Mouse (Mus musculus) embryonic fibroblast, embryonic 13.5 days (primary cell): Measurements from ENCODE around the gene Cdc14a. TPM values are rescaled to one million over a fixed set of nuclear protein-coding genes. Genes with fewer than 3 reads are reported as not detected.

Experiments
- H3K27ac ChIP-seq: 2 replicates; pipeline ENCODE4 v1.5.1; 2012; ENCODE audit warnings: low read length, control low read depth, inconsistent platforms; ENCODE audit not compliant: insufficient read depth
- H3K4me1 ChIP-seq: 2 replicates; pipeline ENCODE4 v1.6.1; 2011; ENCODE audit warnings: low read length; ENCODE audit not compliant: control insufficient read depth, insufficient read depth
- H3K4me3 ChIP-seq: 2 replicates; pipeline ENCODE4 v1.5.1; 2011; ENCODE audit warnings: mild to moderate bottlenecking, control low read depth, low read length; ENCODE audit not compliant: insufficient read depth
- CTCF ChIP-seq: IDR thresholded peaks from 2 replicates; pipeline ENCODE4 v1.5.1; 2011; ENCODE audit warnings: mild to moderate bottlenecking, control low read depth, low read length, moderate library complexity, borderline replicate concordance; ENCODE audit not compliant: insufficient read depth
- POLR2A ChIP-seq: IDR thresholded peaks from 2 replicates; pipeline ENCODE4 v1.6.1; 2011; ENCODE audit warnings: low read depth, mild to moderate bottlenecking, control low read depth, low read length, moderate library complexity
- polyA plus RNA-seq: library from polyadenylated mRNA; stranded (reverse); fragments of >200 nt; gene quantifications from 2 replicates; pipeline ENCODE4 v1.2.4, GENCODE M21; 2011; ENCODE audit warnings: low read depth; ENCODE audit not compliant: missing spikeins, insufficient read length

Cdc14a gene
- polyA plus RNA-seq, 1 experiment: 2.6 TPM

GRCm38 (mm10) chr3:116311838-116312237, 112.0 kb downstream of the Cdc14a start:
- TF ChIP-seq POLR2A: no peak
- TF ChIP-seq CTCF: no peak
- Histone ChIP-seq H3K4me3 (no peak overlapping the region), H3K27ac (no peak overlapping the region), H3K4me1 (no peaks in the 10 kb centered on the region)

GRCm38 (mm10) chr3:116311173-116311572, 112.7 kb downstream of the Cdc14a start:
- H3K4me1 ChIP-seq: no peaks in the 10 kb centered on the region

GRCm38 (mm10) chr3:116310672-116311071, 113.2 kb downstream of the Cdc14a start:
- no peak overlapping the region for H3K4me3 ChIP-seq
- TF ChIP-seq CTCF (no peak), POLR2A (no peak)
- no peaks in the 10 kb centered on the region for H3K4me1 ChIP-seq
- H3K27ac ChIP-seq: no peak overlapping the region

More at GRCm38 (mm10) chr3:116311173-116311572, 112.7 kb downstream of the Cdc14a start:
- H3K4me3 ChIP-seq: no peak overlapping the region
- TF ChIP-seq POLR2A: no peak
- no peak for TF ChIP-seq CTCF
- H3K27ac ChIP-seq: no peak overlapping the region

GRCm38 (mm10) chr3:116310033-116310432, 113.8 kb downstream of the Cdc14a start:
- Histone ChIP-seq H3K4me3 (no peak overlapping the region), H3K27ac (no peak overlapping the region), H3K4me1 (no peaks in the 10 kb centered on the region)
- TF ChIP-seq POLR2A: no peak
- TF ChIP-seq CTCF: no peak

DNA sequence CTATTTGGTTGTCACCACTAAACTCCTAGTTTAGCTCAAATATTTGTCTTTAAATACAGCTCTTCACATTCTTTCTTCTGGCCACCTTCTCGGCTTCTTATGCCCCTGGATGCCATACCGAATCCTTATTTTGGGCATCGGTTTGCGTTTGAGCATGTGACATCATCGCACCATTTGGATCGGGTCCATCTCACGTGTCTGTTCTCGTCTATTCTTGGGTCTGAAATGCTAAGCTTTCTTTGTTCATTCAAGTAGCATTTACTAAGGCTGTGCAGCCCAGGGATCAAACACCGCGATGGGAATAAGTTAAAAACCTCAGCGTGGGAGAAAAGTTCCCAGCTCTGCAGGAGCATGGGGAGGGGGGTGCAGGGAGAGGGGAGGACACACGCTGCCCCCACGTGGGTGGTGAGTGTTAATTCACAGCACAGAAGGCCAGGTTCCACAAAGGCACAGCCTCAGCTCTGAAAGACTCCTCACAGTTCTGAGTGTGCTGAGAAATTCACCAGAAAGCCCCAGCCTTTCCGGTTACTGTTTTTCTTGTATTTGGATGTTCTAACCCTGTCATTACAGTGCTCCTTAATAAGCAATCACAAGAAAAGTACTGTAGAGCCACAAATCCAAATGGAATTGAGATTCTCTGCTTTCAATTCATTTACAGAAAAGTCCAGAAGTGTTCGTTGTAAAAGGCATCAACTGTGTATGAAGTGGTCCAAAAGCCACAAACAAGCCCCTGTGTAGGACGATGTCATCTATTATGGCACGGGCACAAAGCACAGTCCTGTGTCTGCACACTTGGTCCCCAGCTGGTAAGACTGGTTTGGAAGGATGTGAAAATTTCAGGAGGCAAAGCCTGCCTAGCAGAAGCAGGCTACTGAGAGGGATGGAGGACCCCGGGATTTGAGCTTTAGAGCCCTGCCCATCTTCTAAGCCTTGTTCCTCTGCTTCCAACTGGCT, 118.8 kb downstream of the Cdc14a start:
- Histone ChIP-seq H3K4me3 (no peak overlapping the region), H3K4me1 (no peaks in the 10 kb centered on the region), H3K27ac (no peak overlapping the region)
- TF ChIP-seq CTCF (peak; percentile 58; the same call in 1 of the 2 replicates), POLR2A (no peak)

- no peak overlapping the region for H3K4me3 ChIP-seq
- no peak overlapping the region for H3K27ac ChIP-seq
- H3K4me1 ChIP-seq: no peaks in the 10 kb centered on the region
- TF ChIP-seq POLR2A: no peak
- TF ChIP-seq CTCF: no peak
Measured at GRCm38 (mm10) chr3:116302581-116302980, 121.3 kb downstream of the Cdc14a start.

DNA sequence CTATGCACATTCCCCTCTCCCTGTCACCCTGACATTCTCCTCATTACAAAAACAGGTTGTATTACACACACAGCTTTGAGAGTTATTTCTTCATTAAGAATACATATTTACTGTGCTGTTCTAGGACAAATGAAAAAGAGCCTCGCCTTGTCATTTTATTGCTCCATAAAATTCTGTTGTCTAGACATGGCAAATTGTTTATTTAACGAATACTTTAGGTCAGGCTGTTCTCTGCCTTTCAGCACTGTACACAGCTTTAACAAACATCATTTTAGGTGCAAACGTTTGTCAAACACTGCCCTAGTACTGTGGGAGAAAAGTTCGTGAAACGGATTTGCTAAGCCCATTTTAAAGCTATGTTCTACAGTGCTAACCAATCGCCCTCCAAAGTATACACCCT, 122.1 kb downstream of the Cdc14a start:
- Histone ChIP-seq H3K27ac (no peak overlapping the region), H3K4me1 (no peaks in the 10 kb centered on the region), H3K4me3 (no peak overlapping the region)
- no peak for TF ChIP-seq CTCF
- TF ChIP-seq POLR2A: no peak

- Histone ChIP-seq H3K4me1 (no peaks in the 10 kb centered on the region), H3K27ac (peak overlapping the region; percentile 79; the same call in 1 of the 2 replicates), H3K4me3 (no peak overlapping the region)
- TF ChIP-seq CTCF (no peak), POLR2A (no peak)
Measured at GRCm38 (mm10) chr3:116298727-116299126, 125.1 kb downstream of the Cdc14a start.

GRCm38 (mm10) chr3:116298003-116298402, 125.8 kb downstream of the Cdc14a start:
- Histone ChIP-seq H3K4me3 (no peak overlapping the region), H3K27ac (peak overlapping the region; percentile 48), H3K4me1 (no peaks in the 10 kb centered on the region)
- no peak for TF ChIP-seq CTCF
- TF ChIP-seq POLR2A: no peak

- Histone ChIP-seq H3K4me3 (no peak overlapping the region), H3K27ac (no peak overlapping the region), H3K4me1 (no peaks in the 10 kb centered on the region)
- no peak for TF ChIP-seq POLR2A
- TF ChIP-seq CTCF: no peak
Measured at GRCm38 (mm10) chr3:116297170-116297569, 126.7 kb downstream of the Cdc14a start.
